Mouse (Mus musculus) embryonic facial prominence, embryonic 11.5 days (tissue): ENCODE results near the gene Itga3. TPM values are rescaled to one million over a fixed set of nuclear protein-coding genes. Genes with fewer than 3 reads are reported as not detected.

Experiments
- ATAC-seq: fragments of 200-750 bp; cut with Nextera tagmentation; replicated peaks from 2 replicates; pipeline ENCODE4 v1.8.0; 2017; ENCODE audit warnings: low read depth; ENCODE audit not compliant: insufficient number of reproducible peaks, low FRiP score, low TSS enrichment
- DNase-seq: peaks from one replicate; pipeline ENCODE4 v3.0.0-alpha.2; 2015; ENCODE audit warnings: low spot score
- H3K27ac ChIP-seq: fragments of 300-500 bp; sonication (generic); replicated peaks from 2 replicates; pipeline ENCODE4 v1.5.1; 2014; ENCODE audit warnings: mild to moderate bottlenecking, low read depth, low read length, control low read depth
- H3K27me3 ChIP-seq: fragments of 300-500 bp; sonication (generic); 2 replicates; pipeline ENCODE4 v1.6.1; 2014; ENCODE audit warnings: mild to moderate bottlenecking, low read length, moderate library complexity, mixed read lengths; ENCODE audit not compliant: control insufficient read depth, insufficient read depth
- H3K36me3 ChIP-seq: fragments of 300-500 bp; sonication (generic); replicated peaks from 2 replicates; pipeline ENCODE4 v1.6.1; 2014; ENCODE audit warnings: low read depth, mild to moderate bottlenecking, low read length, moderate library complexity, mixed read lengths; ENCODE audit not compliant: control insufficient read depth, insufficient read depth
- H3K4me1 ChIP-seq: fragments of 300-500 bp; sonication (generic); 2 replicates; pipeline ENCODE4 v1.6.1; 2014; ENCODE audit warnings: low read length, mixed read lengths; ENCODE audit not compliant: control insufficient read depth, insufficient read depth
- H3K4me2 ChIP-seq: fragments of 300-500 bp; sonication (generic); 2 replicates; pipeline ENCODE4 v1.6.1; 2014; ENCODE audit warnings: low read depth, mild to moderate bottlenecking, control low read depth, low read length, moderate library complexity
- H3K4me3 ChIP-seq: fragments of 300-500 bp; sonication (generic); 2 replicates; pipeline ENCODE4 v1.5.1; 2014; ENCODE audit warnings: low read depth, low read length, control low read depth
- H3K9ac ChIP-seq: fragments of 300-500 bp; sonication (generic); replicated peaks from 2 replicates; pipeline ENCODE4 v1.6.1; 2014; ENCODE audit warnings: mild to moderate bottlenecking, control low read depth, low read length
- H3K9me3 ChIP-seq: fragments of 300-500 bp; sonication (generic); replicated peaks from 2 replicates; pipeline ENCODE4 v1.6.1; 2016; ENCODE audit warnings: mild to moderate bottlenecking, low read length, inconsistent platforms, mixed read lengths; ENCODE audit not compliant: control insufficient read depth
- WGBS: fragments of 180-500 bp; shearing (Covaris S2); extraction: QIAGEN DNeasy Blood & Tissue Kit; methylation state at CpG from one replicate; pipeline ENCODE4 v1.1.7; 2014; 5-methylcytosine and 5-hydroxymethylcytosine counted together
- polyA plus RNA-seq: library from polyadenylated mRNA; unstranded; fragments of >200 nt; fragmentation: Nextera tagmentation; extraction: Ambion mirVana; gene quantifications from 2 replicates; pipeline ENCODE4 v1.2.1, GENCODE M21; 2014

The Itga3 gene
- polyA plus RNA-seq, 1 experiment from 2014 or later = 5.1 TPM

DNA sequence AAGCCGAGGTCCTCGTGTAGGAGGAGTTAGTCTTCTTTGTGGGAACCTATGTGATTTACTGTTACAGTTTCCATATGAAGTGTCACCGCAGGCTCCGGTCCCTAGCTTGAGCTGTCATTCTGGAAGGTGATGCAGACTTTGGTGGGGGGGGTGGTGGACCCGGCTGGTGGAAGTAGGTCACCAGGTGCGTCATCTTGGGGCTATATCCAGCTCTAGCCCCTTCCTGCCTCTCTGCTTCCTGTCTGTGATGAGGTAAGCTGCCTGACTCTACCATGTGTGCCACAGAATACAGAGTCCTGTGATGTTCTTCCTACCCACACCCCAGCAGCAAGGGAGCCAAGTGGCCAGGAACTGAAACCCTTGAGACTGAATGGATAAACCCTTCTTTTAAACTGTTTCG, 6.3 kb upstream of the Itga3 start:
- peaks cover 2% of the 10 kb centered on the region; the same call in 1 of the 2 replicates for H3K4me1 ChIP-seq

DNA sequence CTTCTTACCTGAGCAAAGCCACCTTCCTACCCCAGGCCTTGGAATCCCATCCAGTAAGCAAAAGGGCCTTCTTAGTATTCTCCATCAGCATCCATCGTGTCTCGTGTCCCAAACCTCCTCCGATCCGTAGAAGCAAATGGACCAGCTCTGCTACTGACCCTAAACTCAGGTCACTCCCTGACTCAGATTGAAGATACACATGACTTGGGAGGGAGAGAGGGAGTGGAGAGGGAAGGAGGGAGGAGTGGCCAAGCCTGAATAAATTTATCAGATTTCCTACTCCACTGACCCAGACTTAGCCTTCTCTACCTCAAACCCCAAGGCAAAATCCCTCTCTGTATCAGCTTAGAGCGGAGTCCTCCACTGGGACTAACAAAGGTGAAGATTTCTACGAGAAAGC, 4.2 kb upstream of the Itga3 start:
- Histone ChIP-seq H3K4me3 (no peak overlapping the region), H3K36me3 (no peaks in the 10 kb centered on the region), H3K4me2 (no peak overlapping the region), H3K9ac (no peak overlapping the region), H3K27me3 (peaks cover 11% of the 10 kb centered on the region), H3K9me3 (no peaks in the 10 kb centered on the region), H3K4me1 (peaks cover under 1% of the 10 kb centered on the region; the same call in 1 of the 2 replicates), H3K27ac (0 out of 2 replicates have a peak overlapping the region, but pooled peaks have one; percentile 35)
- no peak for DNase-seq
- 84% methylated on average over 6 of the region's 6 CpGs for WGBS
- no peak for ATAC-seq

More for the DNA sequence above, 6.3 kb upstream of the Itga3 start:
- WGBS = 93% methylated on average over 7 of the region's 7 CpGs
- Histone ChIP-seq H3K4me3 (no peak overlapping the region), H3K27ac (no peak overlapping the region), H3K27me3 (no peaks in the 10 kb centered on the region), H3K4me2 (no peak overlapping the region), H3K36me3 (no peaks in the 10 kb centered on the region), H3K9me3 (no peaks in the 10 kb centered on the region), H3K9ac (no peak overlapping the region)
- ATAC-seq (no peak), DNase-seq (no peak)

DNA sequence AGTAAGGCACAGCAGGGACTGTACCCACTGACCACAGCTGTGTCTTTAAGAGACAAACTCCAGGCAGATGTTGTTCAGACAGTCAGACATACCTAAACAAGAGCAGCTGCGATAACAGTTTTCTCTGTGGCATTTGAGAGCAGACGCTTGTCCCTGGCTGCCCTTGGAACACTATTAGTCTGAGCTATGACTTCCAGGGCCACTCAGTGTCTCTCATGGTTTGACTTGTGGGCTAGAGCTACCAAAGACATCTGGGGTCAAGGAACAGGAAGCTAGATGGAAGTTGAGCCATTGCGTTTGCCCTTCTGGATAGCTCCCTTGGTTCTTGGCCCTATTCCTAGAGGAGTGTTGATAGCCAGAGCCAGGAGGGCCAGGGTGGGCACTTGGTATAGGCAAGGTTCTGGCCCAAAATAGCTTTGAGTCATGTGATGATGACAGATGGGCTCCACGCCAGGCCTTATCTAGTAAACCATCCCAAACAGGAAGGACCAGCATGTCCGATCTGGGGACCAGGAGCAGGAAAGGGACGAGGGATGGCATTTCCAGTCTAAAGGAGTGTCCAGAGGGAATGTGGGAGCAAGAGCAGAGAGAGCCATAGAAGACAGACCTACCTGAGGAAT, 2.8 kb upstream of the Itga3 start:
- no peak overlapping the region for H3K27ac ChIP-seq
- H3K27me3 ChIP-seq = peaks cover 16% of the 10 kb centered on the region
- H3K36me3 ChIP-seq = no peaks in the 10 kb centered on the region
- WGBS = 63% methylated on average over 6 of the region's 6 CpGs
- no peak overlapping the region for H3K4me2 ChIP-seq
- H3K4me3 ChIP-seq = no peak overlapping the region
- no peaks in the 10 kb centered on the region for H3K9me3 ChIP-seq
- H3K4me1 ChIP-seq = 0 out of 2 replicates have a peak, but pooled peaks cover 4% of the 10 kb centered on the region
- DNase-seq = no peak
- no peak overlapping the region for H3K9ac ChIP-seq
- no peak for ATAC-seq

DNA sequence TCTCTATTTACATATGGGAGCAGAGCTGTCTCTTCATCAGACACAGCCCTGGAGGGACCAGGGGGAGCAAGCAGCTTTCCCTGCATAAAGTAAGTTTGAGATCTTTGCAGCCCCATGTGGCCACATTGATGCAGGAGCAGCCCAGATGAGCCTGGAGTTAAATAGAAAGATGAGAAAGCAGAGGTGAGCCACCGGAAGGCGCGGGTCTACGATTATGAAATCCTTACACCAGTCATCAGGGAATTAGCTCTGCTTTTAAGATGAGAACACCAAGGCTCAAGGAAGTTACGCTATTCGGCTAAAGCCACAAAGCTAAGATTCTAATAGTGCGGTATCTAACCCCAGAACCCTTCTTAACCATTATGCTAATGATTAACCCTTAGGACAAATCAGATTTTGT, 1.4 kb upstream of the Itga3 start:
- 52% methylated on average over 7 of the region's 7 CpGs for WGBS
- Histone ChIP-seq H3K27me3 (peaks cover 16% of the 10 kb centered on the region), H3K9me3 (no peaks in the 10 kb centered on the region)

DNA sequence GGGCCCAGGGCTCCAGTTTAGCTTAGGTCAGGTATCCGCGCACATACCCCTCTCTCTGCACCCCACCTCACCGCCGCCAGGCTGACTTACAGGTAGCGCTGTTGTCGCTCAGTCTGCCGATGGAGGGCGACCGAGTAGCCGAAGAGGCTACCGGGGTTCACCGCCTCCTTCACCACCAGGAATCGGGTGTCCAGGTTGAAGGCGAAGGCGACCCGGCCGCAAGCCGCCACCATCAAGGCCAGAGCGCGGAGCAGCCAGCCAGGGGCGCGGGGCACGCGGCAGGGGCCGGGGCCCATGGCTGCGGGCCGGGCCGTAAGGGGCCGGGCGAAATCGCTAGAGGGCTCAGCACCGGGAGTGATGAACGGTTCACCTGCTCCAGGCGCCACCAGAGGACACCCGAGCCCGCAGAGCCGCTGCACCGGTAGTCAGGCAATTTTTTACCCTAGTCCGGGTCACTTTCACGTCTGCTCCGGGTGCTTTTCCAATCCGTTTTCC, 513 bp downstream of the Itga3 start:
- Histone ChIP-seq H3K4me2 (peak overlapping the region; percentile 97), H3K9ac (peak overlapping the region; percentile 57), H3K4me3 (peak overlapping the region; percentile 56), H3K36me3 (no peaks in the 10 kb centered on the region), H3K27me3 (peaks cover 16% of the 10 kb centered on the region), H3K4me1 (0 out of 2 replicates have a peak, but pooled peaks cover 4% of the 10 kb centered on the region), H3K9me3 (no peaks in the 10 kb centered on the region), H3K27ac (no peak overlapping the region)
- ATAC-seq = peak; percentile 41
- DNase-seq = peak; percentile 68
- under 1% methylated on average over 42 of the region's 42 CpGs for WGBS

More for the DNA sequence above, 1.4 kb upstream of the Itga3 start:
- Histone ChIP-seq H3K36me3 (no peaks in the 10 kb centered on the region), H3K4me2 (no peak overlapping the region), H3K4me1 (0 out of 2 replicates have a peak, but pooled peaks cover 4% of the 10 kb centered on the region), H3K27ac (no peak overlapping the region), H3K4me3 (no peak overlapping the region), H3K9ac (no peak overlapping the region)
- DNase-seq = no peak
- no peak for ATAC-seq

DNA sequence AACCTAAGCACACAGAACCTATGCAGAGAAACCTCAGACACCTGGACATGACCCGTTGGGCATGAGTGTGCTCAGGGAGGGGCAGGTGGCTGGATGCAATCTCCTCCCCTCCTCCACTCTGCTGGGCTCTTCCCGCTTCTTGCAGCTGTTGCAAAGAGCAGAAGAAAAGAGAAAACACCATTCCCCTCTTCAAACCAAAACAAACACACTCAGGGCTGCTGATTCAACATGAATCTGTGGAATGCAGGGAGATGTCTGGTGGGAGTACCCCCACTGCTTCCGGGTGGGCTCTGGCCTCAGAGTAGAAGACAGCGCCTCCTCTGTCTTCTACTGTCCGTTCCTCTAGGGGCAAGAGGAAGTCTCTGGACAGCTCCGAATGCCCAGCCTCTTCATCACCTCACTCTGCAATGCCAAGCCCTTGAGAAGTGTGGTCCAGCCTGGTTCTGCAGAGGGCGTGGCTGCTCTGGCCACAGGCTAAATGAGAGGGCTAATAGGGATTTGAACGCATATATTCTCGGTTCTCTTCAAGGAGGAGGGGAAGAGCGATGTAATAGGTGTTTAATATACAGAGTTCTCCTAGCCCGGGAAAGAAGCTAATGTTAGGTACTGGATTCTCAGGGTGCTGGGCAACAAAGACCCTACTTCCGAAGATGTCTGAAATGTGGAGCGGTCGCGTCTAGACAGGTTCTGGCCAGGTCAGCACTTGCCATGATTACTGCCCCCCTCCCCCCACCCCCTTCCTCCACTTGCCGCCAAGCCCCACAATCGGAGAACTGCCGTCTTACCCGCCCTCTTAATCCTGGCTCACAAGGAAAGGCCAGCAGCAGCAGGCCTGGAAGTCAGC, 1.2 kb downstream of the Itga3 start:
- ATAC-seq (no peak), DNase-seq (peak; percentile 11)
- Histone ChIP-seq H3K4me3 (peak overlapping the region; percentile 56), H3K9ac (peak overlapping the region; percentile 57; the same call in 1 of the 2 replicates), H3K4me1 (0 out of 2 replicates have a peak, but pooled peaks cover 4% of the 10 kb centered on the region), H3K9me3 (no peaks in the 10 kb centered on the region), H3K36me3 (no peaks in the 10 kb centered on the region), H3K4me2 (peak overlapping the region; percentile 97), H3K27ac (no peak overlapping the region), H3K27me3 (peaks cover 16% of the 10 kb centered on the region)
- WGBS = 5% methylated on average over 19 of the region's 19 CpGs

DNA sequence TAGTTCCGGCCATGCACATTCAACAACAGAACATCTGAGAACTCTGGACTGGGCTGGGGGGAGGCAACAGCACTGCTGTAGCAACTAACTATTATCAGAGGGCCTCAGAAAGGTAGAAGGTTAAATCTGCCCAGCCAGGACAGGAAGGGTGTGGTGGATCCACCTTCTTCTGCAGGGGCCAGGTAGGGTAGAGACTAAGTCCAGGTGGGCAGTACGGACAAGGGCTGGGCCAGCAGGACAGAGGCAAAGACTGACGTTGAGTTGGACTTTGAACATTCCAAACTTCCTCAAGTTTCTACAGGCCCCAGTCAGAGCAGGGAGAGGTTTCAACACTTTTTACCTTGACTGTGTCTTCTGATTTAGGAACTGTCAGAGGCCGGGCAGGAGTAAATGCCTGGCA, 1.9 kb downstream of the Itga3 start:
- DNase-seq (no peak), ATAC-seq (no peak)
- Histone ChIP-seq H3K4me2 (peak overlapping the region; percentile 17; the same call in 1 of the 2 replicates), H3K9me3 (no peaks in the 10 kb centered on the region), H3K4me3 (0 out of 2 replicates have a peak overlapping the region, but pooled peaks have one; percentile 56), H3K27me3 (peaks cover 16% of the 10 kb centered on the region), H3K27ac (no peak overlapping the region), H3K4me1 (0 out of 2 replicates have a peak, but pooled peaks cover 4% of the 10 kb centered on the region), H3K36me3 (no peaks in the 10 kb centered on the region), H3K9ac (no peak overlapping the region)
- 68% methylated on average over 4 of the region's 4 CpGs for WGBS
